Mouse (Mus musculus): Measurements from ENCODE around the gene Fastk.
A peak's percentile ranks its signal among the peaks of the same experiment; 100 is the strongest.

Fastk gene

GRCm38 (mm10) chr5:24444746-24445427 is at the start of gene Fastk:
Gene Fastk (minus strand): TSS chr5:24445287.
- DNase-seq (ENCODE audit: extremely low read depth, low read depth), result no peak

DNA sequence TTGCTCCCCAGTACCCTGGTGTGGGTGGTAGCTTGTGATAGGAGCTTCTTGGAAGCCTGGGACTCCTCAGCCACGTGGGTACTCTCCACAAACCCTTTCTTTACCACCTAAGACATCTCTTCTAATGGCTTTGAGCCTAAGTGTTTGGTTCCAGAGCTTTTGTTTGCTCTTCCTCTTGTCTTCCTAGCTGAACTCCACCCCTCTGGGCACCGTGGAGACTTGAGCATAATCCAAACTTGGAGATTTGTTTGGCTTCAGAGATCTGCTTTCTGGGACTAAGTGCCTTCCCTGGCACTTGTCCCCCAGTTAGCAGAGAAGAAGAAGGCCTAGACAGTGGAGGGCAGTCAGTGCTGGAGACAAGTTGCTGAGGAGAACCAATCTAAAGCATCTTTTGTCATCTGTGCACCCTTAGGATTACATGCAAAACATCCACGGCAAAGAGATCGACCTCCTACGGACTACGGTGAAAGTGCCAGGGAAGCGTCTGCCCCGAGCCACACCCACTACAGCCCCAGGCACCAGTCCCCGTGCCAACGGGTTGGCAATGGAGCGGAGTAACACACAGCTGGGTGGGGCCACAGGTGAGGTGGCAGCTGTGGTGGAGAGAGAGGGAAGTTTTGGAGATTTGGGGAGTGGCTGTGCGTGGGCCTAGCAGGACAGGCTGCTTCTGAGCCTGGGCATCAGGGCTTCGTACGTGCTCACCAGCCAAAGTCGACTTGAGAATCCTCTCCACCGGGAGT is 47.6 kb upstream of the Fastk start:
- no peak for DNase-seq (ENCODE audit: extremely low read depth, low read depth)

DNA sequence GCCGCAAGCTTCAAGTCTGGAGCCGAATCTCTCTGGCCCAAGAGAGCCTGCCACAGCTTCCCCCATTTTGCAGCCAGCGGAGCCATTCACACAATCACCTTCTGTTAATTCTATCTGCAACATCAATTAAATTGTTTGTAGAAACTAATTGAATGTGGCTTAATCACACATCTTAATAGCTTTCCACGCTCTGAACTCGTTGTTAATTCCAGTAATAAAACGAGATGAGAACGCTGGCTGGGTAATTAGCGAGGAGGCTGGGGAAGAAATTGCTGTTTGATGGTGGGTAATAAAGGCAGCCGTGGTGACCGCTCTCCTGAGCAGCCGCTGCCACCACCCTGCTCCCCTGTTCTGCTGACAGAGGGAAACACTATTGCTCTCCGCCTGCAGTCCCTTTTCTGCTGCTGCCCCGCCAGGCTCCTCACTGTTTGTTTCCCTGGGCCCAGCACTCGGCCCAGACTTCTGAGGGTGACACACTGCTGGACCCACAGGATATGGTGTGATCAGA is 45.4 kb upstream of the Fastk start:
- DNase-seq (ENCODE audit: extremely low read depth, low read depth), result no peak

DNA sequence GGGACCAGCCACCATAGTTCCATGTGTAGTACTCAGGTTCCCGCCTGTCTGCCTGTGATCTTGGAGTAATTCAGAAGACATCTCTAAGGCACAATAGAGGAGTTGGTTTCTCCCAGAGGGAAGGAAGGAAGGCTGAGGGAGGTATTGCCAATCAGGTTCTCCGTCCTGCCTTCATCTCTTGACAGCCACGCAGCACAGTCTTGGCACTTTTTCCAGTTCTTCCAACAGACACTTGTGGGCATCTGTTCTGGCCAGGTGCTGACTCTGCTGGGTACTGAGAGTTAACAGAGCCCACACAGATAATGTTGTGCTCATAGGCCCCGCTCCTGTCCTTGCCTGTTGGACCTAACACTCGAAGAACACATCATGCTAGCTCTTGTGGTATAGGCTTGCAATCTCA is 41.7 kb upstream of the Fastk start:
- DNase-seq (ENCODE audit: extremely low read depth, low read depth), result no peak

- peak; percentile 42 for DNase-seq (ENCODE audit: extremely low read depth, low read depth)
Measured at GRCm38 (mm10) chr5:24486097-24486496, 41.0 kb upstream of the Fastk start.

- DNase-seq (ENCODE audit: extremely low read depth, low read depth), result no peak
Measured at GRCm38 (mm10) chr5:24484963-24485362, 39.9 kb upstream of the Fastk start.

- DNase-seq (ENCODE audit: extremely low read depth, low read depth), result peak; percentile 29
Measured at GRCm38 (mm10) chr5:24483326-24483725, 38.2 kb upstream of the Fastk start.

GRCm38 (mm10) chr5:24482247-24483079 is 37.4 kb upstream of the Fastk start:
- no peak for DNase-seq (ENCODE audit: extremely low read depth, low read depth)

GRCm38 (mm10) chr5:24481647-24482046 is 36.6 kb upstream of the Fastk start:
- no peak for DNase-seq (ENCODE audit: extremely low read depth, low read depth)

- DNase-seq (ENCODE audit: extremely low read depth, low read depth), result no peak
Measured at GRCm38 (mm10) chr5:24477909-24478308, 32.8 kb upstream of the Fastk start.

- DNase-seq (ENCODE audit: extremely low read depth, low read depth), result no peak
Measured at GRCm38 (mm10) chr5:24475476-24476241, 30.6 kb upstream of the Fastk start.

DNA sequence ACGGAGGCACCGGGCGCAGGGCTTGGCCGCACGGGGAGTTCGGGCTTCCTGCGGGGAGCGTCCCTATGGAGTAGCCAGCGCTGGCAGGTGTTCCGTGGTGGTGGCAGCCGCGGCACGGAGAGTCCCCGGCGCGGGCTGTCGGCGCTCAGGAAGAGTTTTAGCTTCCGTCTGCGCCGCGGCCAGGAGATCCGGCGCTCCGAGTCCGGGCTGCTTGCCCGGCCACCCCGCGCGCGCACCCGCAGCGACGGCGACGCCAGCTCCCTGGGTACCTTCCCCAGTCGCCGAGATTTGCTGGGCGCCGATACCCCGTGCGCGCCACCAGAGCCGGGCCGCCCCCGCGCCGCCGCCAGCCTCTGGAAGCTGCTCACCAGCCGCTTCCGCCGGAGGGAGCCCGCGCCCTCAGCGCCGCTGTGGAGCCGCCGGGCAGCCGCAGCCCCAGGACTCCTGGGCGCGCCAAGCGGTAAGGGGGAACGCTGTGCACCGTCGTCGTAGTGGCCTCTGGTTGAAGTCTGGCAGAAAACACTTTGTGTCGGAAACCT is 29.7 kb upstream of the Fastk start:
- no peak for DNase-seq (ENCODE audit: extremely low read depth, low read depth)

GRCm38 (mm10) chr5:24474025-24474722 is 29.1 kb upstream of the Fastk start:
- DNase-seq (ENCODE audit: extremely low read depth, low read depth), result no peak

DNA sequence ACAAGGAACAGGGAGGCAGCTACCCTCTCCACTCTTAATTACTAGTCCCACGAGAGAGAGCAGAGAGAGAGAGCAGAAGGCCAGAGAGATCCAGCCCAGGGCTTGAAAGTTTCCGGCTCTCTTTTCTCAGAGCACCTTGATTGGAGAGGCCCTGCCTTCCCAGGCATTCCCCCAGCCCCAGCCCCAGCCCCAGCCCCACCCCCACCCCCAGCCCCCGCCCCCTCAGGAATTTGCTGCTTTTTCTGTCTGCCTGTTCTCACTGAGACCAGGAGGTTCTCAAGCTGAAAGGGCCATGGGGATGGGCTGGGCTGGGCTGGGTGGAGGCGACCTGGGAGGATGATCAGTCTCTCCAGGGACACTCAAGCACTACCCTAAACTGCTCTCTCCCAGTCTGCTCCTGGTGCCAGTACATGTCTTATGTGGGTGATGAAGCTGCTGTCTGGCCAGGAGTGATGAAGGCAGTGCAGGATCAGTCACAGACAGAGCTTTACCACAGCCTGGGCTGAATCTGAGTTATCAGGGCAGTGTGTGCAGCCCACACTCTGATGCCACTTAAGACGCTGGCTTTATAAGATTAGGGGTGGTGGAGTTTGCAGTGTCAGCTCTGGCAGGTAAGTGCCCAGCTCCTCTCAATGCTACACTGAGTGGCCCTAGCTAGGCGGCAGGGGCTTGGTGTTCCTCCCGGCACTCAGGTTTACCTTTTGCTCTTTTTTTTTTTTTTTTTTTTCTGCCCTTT is 28.0 kb upstream of the Fastk start:
- DNase-seq (ENCODE audit: extremely low read depth, low read depth), result no peak

- no peak for DNase-seq (ENCODE audit: extremely low read depth, low read depth)
Measured at GRCm38 (mm10) chr5:24470600-24470999, 25.5 kb upstream of the Fastk start.

- no peak for DNase-seq (ENCODE audit: extremely low read depth, low read depth)
Measured at GRCm38 (mm10) chr5:24466762-24467161, 21.7 kb upstream of the Fastk start.

DNA sequence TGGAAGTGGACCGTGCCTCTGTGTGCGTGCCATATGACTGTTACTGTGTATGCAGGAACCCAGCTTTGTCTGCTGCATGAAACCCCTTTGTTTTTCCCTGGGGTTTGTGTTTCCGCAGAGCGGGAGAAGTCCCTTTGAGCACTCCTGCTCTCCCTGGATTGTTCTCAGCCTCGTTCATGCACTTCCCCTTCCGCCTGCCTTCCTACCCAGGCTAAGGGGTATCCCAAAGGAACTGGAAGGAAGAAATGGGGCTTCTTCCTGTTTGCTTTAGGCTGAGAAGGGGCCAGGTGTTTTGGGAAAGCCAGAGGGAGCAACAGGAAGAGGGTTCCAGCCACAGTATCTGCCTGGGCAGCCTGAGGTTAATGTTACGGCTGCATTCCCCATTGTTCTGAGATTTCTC is 10.5 kb upstream of the Fastk start:
- no peak for DNase-seq (ENCODE audit: extremely low read depth, low read depth)

DNA sequence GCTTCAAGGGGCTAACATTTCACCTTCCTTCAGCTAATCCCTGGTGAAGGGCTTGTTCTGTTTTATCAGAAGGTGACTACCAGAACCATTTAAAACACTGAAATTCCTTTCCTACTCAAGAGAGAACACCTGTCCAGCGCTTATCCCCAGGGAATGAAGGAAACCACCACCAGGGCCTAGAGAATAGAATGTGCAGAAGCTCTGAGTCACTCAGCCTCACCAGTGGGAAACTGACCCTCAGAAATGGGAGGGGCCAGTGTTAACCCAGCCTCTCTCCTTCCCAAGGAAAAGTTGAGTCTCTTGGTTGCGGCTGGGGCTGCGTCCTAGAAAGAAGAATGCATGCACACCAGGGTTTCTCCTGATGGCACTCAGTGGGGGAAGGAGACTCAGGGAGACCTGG is 10.0 kb upstream of the Fastk start:
- DNase-seq (ENCODE audit: extremely low read depth, low read depth), result no peak

- no peak for DNase-seq (ENCODE audit: extremely low read depth, low read depth)
Measured at GRCm38 (mm10) chr5:24453985-24454303, 8.9 kb upstream of the Fastk start.
